8 mouse cellular contexts compared by ENCODE assay signal in the genomic region with DNA sequence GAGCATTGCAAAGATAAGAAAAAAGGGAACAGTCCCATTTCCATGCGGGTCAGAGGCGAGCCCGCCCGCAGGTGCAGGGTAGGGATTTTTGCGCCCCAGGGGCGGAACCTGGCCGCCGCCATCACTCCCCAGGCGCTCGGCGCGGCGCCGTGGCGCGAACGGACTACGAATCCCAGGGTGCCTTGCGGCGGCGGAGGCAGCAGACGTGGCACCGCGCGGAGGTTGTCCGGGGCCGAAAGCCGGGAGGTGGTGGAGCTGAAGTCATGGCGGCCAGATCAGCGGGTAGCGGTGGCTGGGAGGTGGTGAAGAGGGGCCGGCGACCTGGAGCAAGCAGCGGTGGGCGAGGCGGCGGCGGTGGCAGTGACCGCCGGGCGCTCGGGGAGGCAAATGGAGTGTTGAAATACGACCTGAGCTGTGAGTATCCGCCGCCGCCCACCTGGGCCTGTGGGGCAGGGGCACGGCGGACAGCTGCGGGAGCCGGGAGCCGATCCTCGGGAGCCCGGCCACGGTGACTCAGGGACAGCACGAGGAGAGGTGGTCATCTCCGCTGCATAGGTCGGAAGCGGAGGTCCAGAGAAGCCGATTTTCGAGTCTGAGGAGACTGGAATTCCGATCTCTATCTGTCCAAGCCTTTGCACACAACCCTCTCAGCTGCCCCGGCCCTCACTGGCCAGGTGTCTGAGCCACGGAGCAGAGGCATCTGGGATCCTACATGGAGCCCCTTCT. TPM values are rescaled to one million over a fixed set of nuclear protein-coding genes. Genes with fewer than 3 reads are reported as not detected.
DNase-seq lines count a peak whose midpoint lies in the region; ATAC-seq and TF ChIP-seq lines count a peak whose summit lies in the region.

No protein-coding gene starts in this region.

- TF ChIP-seq POLR2A in heart, adult 2 months (IDR thresholded peaks at IDR 0.05; ENCODE audit: insufficient read depth, low read depth, low read length) = peak; percentile 69
- TF ChIP-seq POLR2A in limb, embryonic 14.5 days (IDR thresholded peaks at IDR 0.05; ENCODE audit: borderline replicate concordance, extremely low read depth, insufficient read depth, insufficient read length) = no peak; the same call in 1 of the 2 replicates
- peak; percentile 49 for TF ChIP-seq POLR2A in spleen, adult 2 months (IDR thresholded peaks at IDR 0.05; ENCODE audit: low read depth, low read length)

- intact Hi-C loops in heart, adult 2 months (cut with DNase I) = loop anchor here (1.0 to 5.0 kb wide), 4 partner anchors 19 to 62 kb away; partner anchors contain the start of genes Agbl5 and Ost4

- peak overlapping the region; percentile 79 for H3K9ac ChIP-seq in embryonic facial prominence, embryonic 12.5 days
- peak overlapping the region; percentile 83 for H3K9ac ChIP-seq in heart, adult 2 months (ENCODE audit: low read depth, low read length)
- peak overlapping the region; percentile 96 for H3K9ac ChIP-seq in limb, embryonic 14.5 days (ENCODE audit: low read depth, low read length, severe bottlenecking)
- H3K9ac ChIP-seq in midbrain, embryonic 16.5 days (ENCODE audit: low read depth, low read length) = peak overlapping the region; percentile 84

- peaks cover 43% of the 10 kb centered on the region for H3K36me3 ChIP-seq in embryonic facial prominence, embryonic 12.5 days
- H3K36me3 ChIP-seq in heart, adult 2 months (ENCODE audit: control insufficient read depth, insufficient read depth, low read length) = peaks cover 4% of the 10 kb centered on the region; the same call in 1 of the 2 replicates
- H3K36me3 ChIP-seq in limb, embryonic 14.5 days (ENCODE audit: control insufficient read depth, insufficient read depth, low read length) = peaks cover 46% of the 10 kb centered on the region
- peaks cover 37% of the 10 kb centered on the region for H3K36me3 ChIP-seq in midbrain, embryonic 16.5 days (ENCODE audit: control insufficient read depth, insufficient read depth, low read length)
- peaks cover 27% of the 10 kb centered on the region for H3K36me3 ChIP-seq in spleen, adult 2 months (ENCODE audit: control insufficient read depth, insufficient read depth, low read length)

- peak; percentile 45; the same call in 1 of the 2 replicates for TF ChIP-seq EP300 in heart, adult 2 months (IDR thresholded peaks at IDR 0.05; ENCODE audit: insufficient read depth, low read depth, low read length)

- H3K4me1 ChIP-seq in embryonic facial prominence, embryonic 12.5 days = peaks cover 20% of the 10 kb centered on the region
- peaks cover 3% of the 10 kb centered on the region for H3K4me1 ChIP-seq in heart, adult 2 months (ENCODE audit: control insufficient read depth, insufficient read depth, low read length)
- H3K4me1 ChIP-seq in limb, embryonic 14.5 days (ENCODE audit: control insufficient read depth, insufficient read depth, low read length) = peaks cover 13% of the 10 kb centered on the region
- peaks cover 8% of the 10 kb centered on the region for H3K4me1 ChIP-seq in midbrain, embryonic 16.5 days (ENCODE audit: control insufficient read depth, insufficient read depth, low read length)
- peaks cover 7% of the 10 kb centered on the region; the same call in 1 of the 2 replicates for H3K4me1 ChIP-seq in spleen, adult 2 months (ENCODE audit: control insufficient read depth, insufficient read depth, insufficient read length)

- under 1% methylated on average over 62 of the region's 63 CpGs for WGBS in embryonic facial prominence, embryonic 12.5 days
- WGBS in heart, adult 2 months = under 1% methylated on average over 60 of the region's 63 CpGs
- WGBS in limb, embryonic 14.5 days = 1% methylated on average over 48 of the region's 63 CpGs
- WGBS in midbrain, embryonic 16.5 days = under 1% methylated on average over 62 of the region's 63 CpGs
- under 1% methylated on average over 56 of the region's 63 CpGs for WGBS in spleen, adult 2 months

- no peaks in the 10 kb centered on the region for H3K9me3 ChIP-seq in embryonic facial prominence, embryonic 12.5 days
- H3K9me3 ChIP-seq in limb, embryonic 14.5 days (ENCODE audit: control insufficient read depth, low read length) = no peaks in the 10 kb centered on the region
- H3K9me3 ChIP-seq in midbrain, embryonic 16.5 days (replicated peaks; ENCODE audit: control insufficient read depth, low read length, poor library complexity, severe bottlenecking) = no peaks in the 10 kb centered on the region

- peak overlapping the region; percentile 84 for H3K4me2 ChIP-seq in embryonic facial prominence, embryonic 12.5 days (replicated peaks)
- H3K4me2 ChIP-seq in limb, embryonic 14.5 days (replicated peaks; ENCODE audit: low read depth, low read length, severe bottlenecking) = peak overlapping the region; percentile 80
- peak overlapping the region; percentile 75 for H3K4me2 ChIP-seq in midbrain, embryonic 16.5 days (ENCODE audit: low read length)

- H3K79me2 ChIP-seq in heart, adult 2 months (replicated peaks; ENCODE audit: control insufficient read depth, insufficient read depth, low read length) = no peaks in the 10 kb centered on the region

- peak overlapping the region; percentile 82 for H3K4me3 ChIP-seq in embryonic facial prominence, embryonic 12.5 days
- peak overlapping the region; percentile 73 for H3K4me3 ChIP-seq in heart, adult 2 months
- H3K4me3 ChIP-seq in limb, embryonic 14.5 days (replicated peaks; ENCODE audit: low read length) = peak overlapping the region; percentile 94
- H3K4me3 ChIP-seq in midbrain, embryonic 16.5 days (ENCODE audit: low read depth, low read length) = peak overlapping the region; percentile 58
- H3K4me3 ChIP-seq in spleen, adult 2 months (ENCODE audit: extremely low read depth, insufficient read depth, insufficient read length) = peak overlapping the region; percentile 88

- TF ChIP-seq CTCF in heart, adult 2 months (IDR thresholded peaks at IDR 0.05) = no peak
- TF ChIP-seq CTCF in spleen, adult 2 months (IDR thresholded peaks at IDR 0.05; ENCODE audit: extremely low read depth, insufficient read depth, insufficient read length, insufficient replicate concordance) = no peak

- peak overlapping the region; percentile 75 for H3K27ac ChIP-seq in embryonic facial prominence, embryonic 12.5 days
- H3K27ac ChIP-seq in heart, adult 2 months = peak overlapping the region; percentile 91
- H3K27ac ChIP-seq in limb, embryonic 14.5 days (replicated peaks; ENCODE audit: low read depth, low read length) = peak overlapping the region; percentile 79
- peak overlapping the region; percentile 62 for H3K27ac ChIP-seq in midbrain, embryonic 16.5 days (ENCODE audit: low read length)
- peak overlapping the region; percentile 2; the same call in 1 of the 2 replicates for H3K27ac ChIP-seq in spleen, adult 2 months (ENCODE audit: insufficient read depth, low read length)

- peak; percentile 82 for ATAC-seq in embryonic facial prominence, embryonic 12.5 days (ENCODE audit: insufficient number of reproducible peaks, insufficient read depth, low FRiP score, low TSS enrichment)
- peak; percentile 92 for ATAC-seq in limb, embryonic 14.5 days (ENCODE audit: low FRiP score, low read depth)
- peak; percentile 92 for ATAC-seq in midbrain, embryonic 16.5 days

- no peaks in the 10 kb centered on the region for H3K27me3 ChIP-seq in embryonic facial prominence, embryonic 12.5 days
- no peaks in the 10 kb centered on the region for H3K27me3 ChIP-seq in heart, adult 2 months (ENCODE audit: control insufficient read depth, insufficient read depth, low read length)
- H3K27me3 ChIP-seq in limb, embryonic 14.5 days (ENCODE audit: control insufficient read depth, insufficient read depth, low read length) = no peaks in the 10 kb centered on the region
- no peaks in the 10 kb centered on the region for H3K27me3 ChIP-seq in midbrain, embryonic 16.5 days (ENCODE audit: control insufficient read depth, insufficient read depth, low read depth, low read length)
- H3K27me3 ChIP-seq in spleen, adult 2 months (ENCODE audit: control insufficient read depth, insufficient read depth, low read length) = no peaks in the 10 kb centered on the region

- DNase-seq in 416B (ENCODE audit: low read depth) = peak; percentile 80
- DNase-seq in adrenal gland, postnatal 36 days = peak; percentile 96 to 97
- DNase-seq in heart, adult 2 months = peak; percentile 95 to 97
- DNase-seq in kidney, adult 8-10 months = peak; percentile 85 to 91
- peak; percentile 85 for DNase-seq in limb, embryonic 14.5 days (ENCODE audit: low spot score)
- DNase-seq in spleen, adult 2 months (ENCODE audit: low read depth in 1 of 2, low spot score in 2 of 2) = peak; percentile 64 to 94

RNA-seq across cellular contexts. Expression of gene Tmem214, which starts 1.8 kb away (rescaled TPM):
- 10 to 100 TPM; 49.6 to 55.0 TPM for total RNA-seq in adrenal gland, postnatal 36 days (2021)
- polyA plus RNA-seq in embryonic facial prominence, embryonic 12.5 days (2016; fragmentation: Nextera tagmentation; extraction: Ambion mirVana) = 78.5 and 85.9 TPM in 2 replicates
- 10 to 100 TPM; 34.7 to 37.5 TPM for total RNA-seq in heart, adult 2 months (2021)
- polyA plus RNA-seq in heart, adult 2 months (2012; rRNA removed) = 55.3 and 55.7 TPM in 2 replicates
- polyA plus RNA-seq in limb, embryonic 14.5 days (2012; rRNA removed) = 115 and 152 TPM in 2 replicates
- polyA plus RNA-seq in limb, embryonic 14.5 days (2014; fragmentation: Nextera tagmentation; extraction: Ambion mirVana) = 80.7 and 81.8 TPM in 2 replicates
- 67.5 and 69.7 TPM in 2 replicates for polyA plus RNA-seq in midbrain, embryonic 16.5 days (2015; fragmentation: Nextera tagmentation; extraction: Ambion mirVana)
- 60.3 and 67.4 TPM in 2 replicates for polyA plus RNA-seq in spleen, adult 2 months (2012; rRNA removed)

RNA-seq across cellular contexts. Expression of gene Agbl5, which starts 18.9 kb away (rescaled TPM):
- 10 to 100 TPM in 1 of 2 experiments, 1 to 10 TPM in 1; 6.6 to 12.2 TPM for total RNA-seq in adrenal gland, postnatal 36 days (2021)
- 31.9 and 34.1 TPM in 2 replicates for polyA plus RNA-seq in embryonic facial prominence, embryonic 12.5 days (2016; fragmentation: Nextera tagmentation; extraction: Ambion mirVana)
- total RNA-seq in heart, adult 2 months (2021) = 1 to 10 TPM; 4.3 to 4.8 TPM
- 7.8 and 8.7 TPM in 2 replicates for polyA plus RNA-seq in heart, adult 2 months (2012; rRNA removed)
- polyA plus RNA-seq in limb, embryonic 14.5 days (2012; rRNA removed) = 61.9 and 78.3 TPM in 2 replicates
- 27.7 and 32.2 TPM in 2 replicates for polyA plus RNA-seq in limb, embryonic 14.5 days (2014; fragmentation: Nextera tagmentation; extraction: Ambion mirVana)
- 24.1 and 24.5 TPM in 2 replicates for polyA plus RNA-seq in midbrain, embryonic 16.5 days (2015; fragmentation: Nextera tagmentation; extraction: Ambion mirVana)
- 11.6 and 16.1 TPM in 2 replicates for polyA plus RNA-seq in spleen, adult 2 months (2012; rRNA removed)

RNA-seq across cellular contexts. Expression of gene Ost4, which starts 38.0 kb away (rescaled TPM):
- 100 to 1,000 TPM; 211 to 228 TPM for total RNA-seq in adrenal gland, postnatal 36 days (2021)
- 346 and 376 TPM in 2 replicates for polyA plus RNA-seq in embryonic facial prominence, embryonic 12.5 days (2016; fragmentation: Nextera tagmentation; extraction: Ambion mirVana)
- 100 to 1,000 TPM; 160 to 161 TPM for total RNA-seq in heart, adult 2 months (2021)
- 191 and 208 TPM in 2 replicates for polyA plus RNA-seq in heart, adult 2 months (2012; rRNA removed)
- polyA plus RNA-seq in limb, embryonic 14.5 days (2012; rRNA removed) = 364 and 388 TPM in 2 replicates
- 502 and 567 TPM in 2 replicates for polyA plus RNA-seq in limb, embryonic 14.5 days (2014; fragmentation: Nextera tagmentation; extraction: Ambion mirVana)
- 202 and 215 TPM in 2 replicates for polyA plus RNA-seq in midbrain, embryonic 16.5 days (2015; fragmentation: Nextera tagmentation; extraction: Ambion mirVana)
- 143 and 161 TPM in 2 replicates for polyA plus RNA-seq in spleen, adult 2 months (2012; rRNA removed)

RNA-seq across cellular contexts. Expression of gene Emilin1, which starts 43.6 kb away (rescaled TPM):
- 10 to 100 TPM; 49.8 to 56.0 TPM for total RNA-seq in adrenal gland, postnatal 36 days (2021)
- 248 and 252 TPM in 2 replicates for polyA plus RNA-seq in embryonic facial prominence, embryonic 12.5 days (2016; fragmentation: Nextera tagmentation; extraction: Ambion mirVana)
- total RNA-seq in heart, adult 2 months (2021) = 10 to 100 TPM; 21.2 to 21.3 TPM
- 30.6 and 31.3 TPM in 2 replicates for polyA plus RNA-seq in heart, adult 2 months (2012; rRNA removed)
- polyA plus RNA-seq in limb, embryonic 14.5 days (2012; rRNA removed) = 222 and 268 TPM in 2 replicates
- 191 and 204 TPM in 2 replicates for polyA plus RNA-seq in limb, embryonic 14.5 days (2014; fragmentation: Nextera tagmentation; extraction: Ambion mirVana)
- polyA plus RNA-seq in midbrain, embryonic 16.5 days (2015; fragmentation: Nextera tagmentation; extraction: Ambion mirVana) = 11.7 and 12.3 TPM in 2 replicates
- polyA plus RNA-seq in spleen, adult 2 months (2012; rRNA removed) = 83.9 and 104 TPM in 2 replicates

RNA-seq across cellular contexts. Expression of gene Khk, which starts 51.7 kb away (rescaled TPM):
- total RNA-seq in adrenal gland, postnatal 36 days (2021) = 10 to 100 TPM; 37.5 to 64.9 TPM
- polyA plus RNA-seq in embryonic facial prominence, embryonic 12.5 days (2016; fragmentation: Nextera tagmentation; extraction: Ambion mirVana) = 13.7 and 14.2 TPM in 2 replicates
- 10 to 100 TPM; 22.6 to 29.6 TPM for total RNA-seq in heart, adult 2 months (2021)
- 31.8 and 40.9 TPM in 2 replicates for polyA plus RNA-seq in heart, adult 2 months (2012; rRNA removed)
- polyA plus RNA-seq in limb, embryonic 14.5 days (2012; rRNA removed) = 29.5 and 37.8 TPM in 2 replicates
- polyA plus RNA-seq in limb, embryonic 14.5 days (2014; fragmentation: Nextera tagmentation; extraction: Ambion mirVana) = 29.7 and 31.3 TPM in 2 replicates
- polyA plus RNA-seq in midbrain, embryonic 16.5 days (2015; fragmentation: Nextera tagmentation; extraction: Ambion mirVana) = 9.6 and 9.9 TPM in 2 replicates
- 28.0 and 30.2 TPM in 2 replicates for polyA plus RNA-seq in spleen, adult 2 months (2012; rRNA removed)

Comparison
In these comparisons a context has a peak if more than half of its experiments do, and no peak if none do; other contexts are left out.
1. Peak in every context shown above with its lines: DNase-seq, ATAC-seq, H3K4me3 ChIP-seq and H3K27ac ChIP-seq.
2. H3K27ac ChIP-seq: peak in every context shown above with its lines; median percentile 91 in heart, adult 2 months; 79 in limb, embryonic 14.5 days; 75 in embryonic facial prominence, embryonic 12.5 days; 62 in midbrain, embryonic 16.5 days; 2 in spleen, adult 2 months.